Mouse (Mus musculus): ENCODE results near the gene Pfkm.

Gene Pfkm

DNA sequence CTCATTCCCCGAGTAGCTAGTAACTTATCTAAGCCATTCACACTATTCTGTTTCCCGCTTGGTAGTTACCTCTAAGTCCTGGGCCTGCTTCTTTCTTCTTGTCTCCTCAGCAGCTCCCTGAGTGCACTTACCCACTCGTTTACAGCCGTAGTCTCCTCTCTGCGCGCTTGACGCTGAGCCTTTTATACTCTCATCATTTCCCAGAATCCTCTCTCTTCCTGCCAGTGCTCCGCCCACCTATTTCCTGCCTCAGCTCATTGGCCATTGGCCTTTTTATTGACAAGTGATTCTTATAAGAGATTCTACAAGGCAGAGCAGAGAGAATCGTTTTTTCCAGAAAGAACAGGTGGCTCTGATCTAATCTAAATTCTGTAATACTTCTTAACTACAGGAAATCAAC lies 6.1 kb downstream of the Pfkm start:
- no peak for DNase-seq (ENCODE audit: low spot score in 2 of 2)

GRCm38 (mm10) chr15:98102401-98102800 lies 10.0 kb downstream of the Pfkm start:
- DNase-seq (ENCODE audit: low spot score in 2 of 2): no peak

DNA sequence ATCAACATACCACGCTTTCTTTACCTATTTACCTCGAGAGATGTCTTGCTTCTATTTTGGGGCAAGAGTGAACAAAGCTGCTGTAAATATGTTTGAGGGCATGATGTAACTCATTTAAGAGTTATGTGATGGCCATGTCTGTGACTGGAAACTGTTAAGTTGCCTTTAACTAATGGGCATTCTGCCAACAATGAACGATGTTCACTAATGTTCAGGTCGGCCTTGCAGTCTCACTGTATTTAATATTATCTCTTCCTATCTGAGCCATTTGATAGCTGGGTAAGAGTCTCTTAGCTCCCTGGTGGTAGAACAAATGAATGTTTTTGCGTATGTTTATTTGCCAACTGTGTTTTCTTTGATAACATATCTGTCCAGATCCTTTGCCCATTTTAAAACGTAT lies 14.1 kb downstream of the Pfkm start:
- no peak for DNase-seq (ENCODE audit: low spot score in 2 of 2)

DNA sequence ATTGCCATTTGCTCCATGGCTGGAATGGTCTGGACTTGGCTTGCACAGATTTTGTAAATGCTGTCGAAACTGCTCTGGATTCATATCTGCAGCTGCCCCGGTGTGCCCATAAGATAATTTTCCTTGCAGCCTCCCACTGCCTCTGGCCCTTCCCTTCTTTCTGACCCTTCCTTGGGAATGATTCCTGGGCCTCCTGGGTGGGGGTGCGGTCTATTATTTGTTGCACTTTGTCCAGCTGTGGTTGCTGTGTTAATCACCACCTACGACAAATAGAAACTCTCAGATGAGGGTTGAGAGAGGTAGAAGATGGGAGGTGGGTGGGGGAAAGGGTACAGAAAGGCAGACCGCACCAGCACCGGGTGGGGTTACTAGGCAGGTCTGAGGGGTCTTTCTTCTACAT lies 14.8 kb downstream of the Pfkm start:
- DNase-seq (ENCODE audit: low spot score in 2 of 2): no peak

- no peak for DNase-seq (ENCODE audit: low spot score in 2 of 2)
Measured at GRCm38 (mm10) chr15:98107703-98108296, 15.4 kb downstream of the Pfkm start.

GRCm38 (mm10) chr15:98108297-98109152 lies 16.1 kb downstream of the Pfkm start:
- peak; percentile 63 to 69 for DNase-seq (ENCODE audit: low spot score in 2 of 2)

- DNase-seq (ENCODE audit: low spot score in 2 of 2): no peak
Measured at GRCm38 (mm10) chr15:98111791-98112190, 19.4 kb downstream of the Pfkm start.

GRCm38 (mm10) chr15:98114098-98114851 lies 21.9 kb downstream of the Pfkm start:
- no peak for DNase-seq (ENCODE audit: low spot score in 2 of 2)

GRCm38 (mm10) chr15:98114852-98115778 lies 22.7 kb downstream of the Pfkm start:
- DNase-seq (ENCODE audit: low spot score in 2 of 2): no peak

DNA sequence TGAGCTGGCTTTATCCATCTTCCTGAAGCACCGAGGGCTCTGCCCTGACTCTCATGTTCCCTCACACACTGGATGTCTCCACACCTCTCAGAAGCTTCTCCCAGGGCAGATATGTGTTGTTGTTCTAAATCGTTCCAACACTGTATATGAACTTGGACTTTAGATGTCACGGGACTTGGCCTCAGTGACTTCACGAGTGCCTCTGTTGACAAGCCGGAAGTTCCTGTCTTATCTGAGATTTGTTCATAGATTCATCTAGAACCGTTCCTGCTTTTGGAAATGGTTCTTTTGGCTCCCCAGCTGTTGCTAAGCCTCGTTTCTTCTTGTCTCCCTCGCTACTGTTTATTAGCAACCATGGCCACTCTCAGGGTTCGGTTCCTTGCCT lies 23.4 kb downstream of the Pfkm start:
- no peak for DNase-seq (ENCODE audit: low spot score in 2 of 2)

GRCm38 (mm10) chr15:98116287-98116686 lies 23.9 kb downstream of the Pfkm start:
- DNase-seq (ENCODE audit: low spot score in 2 of 2): no peak

GRCm38 (mm10) chr15:98119363-98119762 lies 27.0 kb downstream of the Pfkm start:
- no peak for DNase-seq (ENCODE audit: low spot score in 2 of 2)

DNA sequence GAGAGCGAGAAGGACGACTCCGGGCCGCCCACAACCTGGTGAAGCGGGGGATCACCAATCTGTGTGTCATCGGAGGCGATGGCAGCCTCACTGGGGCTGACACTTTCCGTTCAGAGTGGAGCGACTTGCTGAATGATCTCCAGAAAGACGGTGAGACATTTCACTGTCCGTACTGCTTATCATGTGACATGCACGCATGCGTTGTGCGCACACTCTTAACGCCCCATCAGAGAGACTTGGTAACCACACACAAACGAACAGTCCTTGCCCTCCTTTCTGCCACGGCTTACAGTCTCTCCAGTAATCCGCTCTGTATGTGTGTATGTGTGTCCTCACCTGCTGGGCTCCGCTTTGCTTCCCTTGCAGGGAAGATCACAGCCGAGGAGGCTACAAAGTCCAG lies 28.4 kb downstream of the Pfkm start:
- DNase-seq (ENCODE audit: low spot score in 2 of 2): no peak

GRCm38 (mm10) chr15:98131001-98131400 lies 38.6 kb downstream of the Pfkm start:
- DNase-seq (ENCODE audit: low spot score in 2 of 2): no peak

- no peak for DNase-seq (ENCODE audit: low spot score in 2 of 2)
Measured at GRCm38 (mm10) chr15:98131451-98131850, 39.1 kb downstream of the Pfkm start.

GRCm38 (mm10) chr15:98131942-98132655 lies 39.7 kb downstream of the Pfkm start:
- no peak for DNase-seq (ENCODE audit: low spot score in 2 of 2)

- no peak for DNase-seq (ENCODE audit: low spot score in 2 of 2)
Measured at GRCm38 (mm10) chr15:98133471-98133870, 41.1 kb downstream of the Pfkm start.

- no peak for DNase-seq (ENCODE audit: low spot score in 2 of 2)
Measured at GRCm38 (mm10) chr15:98134034-98134433, 41.6 kb downstream of the Pfkm start.

GRCm38 (mm10) chr15:98134666-98135065 lies 42.3 kb downstream of the Pfkm start:
- no peak for DNase-seq (ENCODE audit: low spot score in 2 of 2)

DNA sequence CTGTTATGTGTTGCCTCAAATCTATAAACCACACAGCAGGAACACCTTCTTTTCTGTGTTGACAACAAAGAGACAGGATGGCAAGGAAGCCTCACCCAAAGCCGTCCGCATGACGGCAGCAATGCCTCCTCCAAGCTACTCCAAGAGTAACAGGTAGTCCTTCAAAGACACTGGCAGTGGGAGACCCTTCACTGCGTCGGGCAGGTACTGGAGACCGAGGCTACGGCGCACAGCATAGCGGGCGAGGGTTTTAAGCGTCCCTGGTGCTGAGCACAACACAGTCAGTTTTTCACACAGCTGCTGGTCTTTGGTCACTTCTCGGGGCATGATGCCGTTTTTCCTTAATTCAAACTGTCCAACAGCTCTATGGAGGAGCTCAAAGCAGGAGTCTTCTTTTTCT lies 43.3 kb downstream of the Pfkm start:
- DNase-seq (ENCODE audit: low spot score in 2 of 2): no peak

DNA sequence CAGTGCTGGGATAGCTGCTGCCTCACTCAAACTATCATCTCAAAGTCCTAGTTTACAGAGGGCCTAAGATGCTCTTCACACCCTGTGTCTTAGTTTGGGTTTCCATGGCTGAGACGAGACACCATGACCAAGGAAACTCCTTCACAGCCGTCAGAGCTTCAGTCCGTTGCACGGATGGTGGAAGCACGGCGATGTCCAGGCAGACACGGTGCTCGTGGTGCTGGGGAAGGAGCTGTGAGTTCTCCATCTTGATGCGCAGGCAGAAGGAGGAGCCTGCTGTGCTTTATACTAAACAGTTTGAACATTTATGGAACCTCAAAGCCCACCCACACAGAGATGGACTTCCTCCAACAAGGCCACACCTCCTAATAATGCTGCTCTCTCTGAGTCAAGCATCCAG lies 44.5 kb downstream of the Pfkm start:
- no peak for DNase-seq (ENCODE audit: low spot score in 2 of 2)

Data from thymus, postnatal 10 days (tissue).